Mouse (Mus musculus) brain, embryonic 14.5 days (tissue): ENCODE measurements at regions not wholly inside any gene's neighbourhood (a gene's known extent, or its start where the extent isn't known, plus 50 kb on each side); places are given as distances from the start of the nearest gene placed in this dataset.

ENCODE experiments used
- CTCF ChIP-seq: fragments of 200-500 bp; IDR thresholded peaks from 2 replicates; pipeline ENCODE4 v1.5.1; 2012; ENCODE audit warnings: inconsistent platforms, mild to moderate bottlenecking, moderate library complexity, borderline replicate concordance; ENCODE audit not compliant: insufficient read depth, insufficient read length; ENCODE audit errors: extremely low read depth
- POLR2A ChIP-seq: fragments of 200-500 bp; IDR thresholded peaks from 2 replicates; pipeline ENCODE4 v1.6.1; 2012; ENCODE audit warnings: mild to moderate bottlenecking, inconsistent platforms, borderline replicate concordance; ENCODE audit not compliant: poor library complexity, insufficient read depth, insufficient read length, severe bottlenecking; ENCODE audit errors: extremely low read depth

GRCm38 (mm10) chr1:39089875-39090274 is 103.7 kb upstream of the Npas2 start:
- TF ChIP-seq CTCF: no peak
- TF ChIP-seq POLR2A: no peak
